Mouse (Mus musculus) bone marrow macrophage, adult 2 months (primary cell): ENCODE results near the gene Rpl38.

Experiments used
- CTCF ChIP-seq: IDR thresholded peaks from 2 replicates; pipeline ENCODE4 v1.5.1; 2012; ENCODE audit warnings: low read depth, mild to moderate bottlenecking, low read length, moderate library complexity
- POLR2A ChIP-seq: IDR thresholded peaks from 2 replicates; pipeline ENCODE4 v1.6.1; 2012; ENCODE audit warnings: mild to moderate bottlenecking, low read depth, low read length, borderline replicate concordance

GRCm38 (mm10) chr11:114684627-114685373 lies 16.5 kb downstream of the Rpl38 start:
- TF ChIP-seq CTCF (no peak), POLR2A (no peak)
